Mouse (Mus musculus): ENCODE results near the gene E330009J07Rik. TPM values are rescaled to one million over a fixed set of nuclear protein-coding genes. Genes with fewer than 3 reads are reported as not detected.

The E330009J07Rik gene
- polyA plus RNA-seq, 1 experiment from 2014 or later: 7.5 TPM

DNA sequence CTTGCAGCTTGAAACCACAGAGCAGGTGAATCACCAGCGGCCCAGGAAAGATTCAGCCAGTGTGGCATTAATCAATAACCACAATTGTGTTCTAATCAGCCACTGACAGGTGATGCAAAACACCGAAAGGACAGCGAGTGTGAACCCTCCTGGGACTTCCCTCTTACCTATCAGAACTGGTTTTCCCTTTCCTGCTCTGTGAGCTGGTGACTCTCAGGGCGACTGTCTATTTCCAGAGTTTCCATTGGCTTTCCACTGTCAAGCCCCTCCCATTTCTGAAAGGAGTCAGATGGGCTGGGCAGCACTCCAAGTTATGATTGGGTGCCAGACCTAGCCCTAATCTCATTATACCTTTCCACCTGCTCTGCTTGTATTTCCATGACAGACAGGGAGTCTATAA is 4.6 kb downstream of the E330009J07Rik start:
- no peak overlapping the region for H3K27ac ChIP-seq (ENCODE audit: low read length)
- peaks cover 7% of the 10 kb centered on the region for H3K4me1 ChIP-seq (ENCODE audit: insufficient read depth, low read depth, low read length)
- no peak overlapping the region for H3K4me2 ChIP-seq (replicated peaks; ENCODE audit: low read depth, low read length)
- no peaks in the 10 kb centered on the region for H3K27me3 ChIP-seq (replicated peaks; ENCODE audit: insufficient read depth, low read length)
- 51% methylated on average over 4 of the region's 4 CpGs for WGBS
- H3K9me3 ChIP-seq (ENCODE audit: low read length): no peaks in the 10 kb centered on the region
- DNase-seq (ENCODE audit: low spot score): no peak
- no peak overlapping the region for H3K4me3 ChIP-seq (ENCODE audit: low read depth, low read length)
- H3K9ac ChIP-seq (replicated peaks; ENCODE audit: low read depth): no peak overlapping the region
- TF ChIP-seq EP300 (IDR thresholded peaks at IDR 0.05) (no peak), CTCF (IDR thresholded peaks at IDR 0.05) (no peak)
- no peaks in the 10 kb centered on the region for H3K36me3 ChIP-seq (ENCODE audit: insufficient read depth, low read length)
- no peak for ATAC-seq

GRCm38 (mm10) chr6:40430878-40431277 is 5.1 kb downstream of the E330009J07Rik start:
- peaks cover 7% of the 10 kb centered on the region for H3K4me1 ChIP-seq (ENCODE audit: insufficient read depth, low read depth, low read length)
- no peak overlapping the region for H3K4me2 ChIP-seq (replicated peaks; ENCODE audit: low read depth, low read length)
- no peak overlapping the region for H3K4me3 ChIP-seq (ENCODE audit: low read depth, low read length)
- no peak overlapping the region for H3K9ac ChIP-seq (replicated peaks; ENCODE audit: low read depth)
- no peaks in the 10 kb centered on the region for H3K36me3 ChIP-seq (ENCODE audit: insufficient read depth, low read length)
- DNase-seq (ENCODE audit: low spot score): no peak
- 45% methylated on average over 3 of the region's 3 CpGs for WGBS
- H3K27me3 ChIP-seq (replicated peaks; ENCODE audit: insufficient read depth, low read length): no peaks in the 10 kb centered on the region
- no peak for ATAC-seq
- no peak for TF ChIP-seq CTCF (IDR thresholded peaks at IDR 0.05)
- TF ChIP-seq EP300 (IDR thresholded peaks at IDR 0.05): no peak
- H3K9me3 ChIP-seq (ENCODE audit: low read length): no peaks in the 10 kb centered on the region
- H3K27ac ChIP-seq (ENCODE audit: low read length): no peak overlapping the region

DNA sequence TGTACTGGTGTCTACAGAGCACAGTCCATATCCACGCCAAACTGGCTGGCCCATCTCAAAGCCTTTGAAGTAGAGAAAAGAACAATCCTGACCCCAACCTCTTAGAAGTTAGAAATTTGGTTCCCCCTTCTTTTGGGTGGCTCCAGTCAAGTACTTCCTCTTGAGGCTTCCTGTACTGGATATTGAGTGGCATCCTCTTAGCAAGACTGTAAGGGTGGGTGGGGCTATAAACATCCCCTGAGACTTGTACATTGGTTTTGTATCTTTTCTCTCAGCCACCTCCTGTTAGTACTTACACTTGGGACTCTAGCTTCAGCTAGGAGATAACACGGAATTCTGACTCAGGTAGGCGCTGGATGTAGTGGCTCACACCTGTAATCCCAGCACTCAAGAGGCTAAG is 5.7 kb downstream of the E330009J07Rik start:
- ATAC-seq (peak; percentile 34; the same call in 1 of the 2 replicates), DNase-seq (ENCODE audit: low spot score) (peak; percentile 48)
- no peak for TF ChIP-seq CTCF (IDR thresholded peaks at IDR 0.05)
- 73% methylated on average over 3 of the region's 3 CpGs for WGBS
- no peaks in the 10 kb centered on the region for H3K36me3 ChIP-seq (ENCODE audit: insufficient read depth, low read length)
- peaks cover 7% of the 10 kb centered on the region for H3K4me1 ChIP-seq (ENCODE audit: insufficient read depth, low read depth, low read length)
- no peaks in the 10 kb centered on the region for H3K9me3 ChIP-seq (ENCODE audit: low read length)
- H3K4me2 ChIP-seq (replicated peaks; ENCODE audit: low read depth, low read length): no peak overlapping the region
- H3K4me3 ChIP-seq (ENCODE audit: low read depth, low read length): no peak overlapping the region
- no peaks in the 10 kb centered on the region for H3K27me3 ChIP-seq (replicated peaks; ENCODE audit: insufficient read depth, low read length)
- peak overlapping the region; percentile 51; the same call in 1 of the 2 replicates for H3K27ac ChIP-seq (ENCODE audit: low read length)
- no peak overlapping the region for H3K9ac ChIP-seq (replicated peaks; ENCODE audit: low read depth)

GRCm38 (mm10) chr6:40429521-40429931 is 6.4 kb downstream of the E330009J07Rik start:
- Histone ChIP-seq H3K4me2 (replicated peaks; ENCODE audit: low read depth, low read length) (no peak overlapping the region), H3K9ac (replicated peaks; ENCODE audit: low read depth) (no peak overlapping the region), H3K27ac (ENCODE audit: low read length) (peak overlapping the region; percentile 51; the same call in 1 of the 2 replicates), H3K4me1 (ENCODE audit: insufficient read depth, low read depth, low read length) (peaks cover 7% of the 10 kb centered on the region), H3K4me3 (ENCODE audit: low read depth, low read length) (no peak overlapping the region), H3K36me3 (ENCODE audit: insufficient read depth, low read length) (no peaks in the 10 kb centered on the region), H3K9me3 (ENCODE audit: low read length) (no peaks in the 10 kb centered on the region), H3K27me3 (replicated peaks; ENCODE audit: insufficient read depth, low read length) (no peaks in the 10 kb centered on the region)
- TF ChIP-seq EP300 (IDR thresholded peaks at IDR 0.05) (no peak), CTCF (IDR thresholded peaks at IDR 0.05) (no peak)
- peak; percentile 88 for ATAC-seq
- peak; percentile 74 for DNase-seq (ENCODE audit: low spot score)
- 41% methylated on average over 4 of the region's 4 CpGs for WGBS

DNA sequence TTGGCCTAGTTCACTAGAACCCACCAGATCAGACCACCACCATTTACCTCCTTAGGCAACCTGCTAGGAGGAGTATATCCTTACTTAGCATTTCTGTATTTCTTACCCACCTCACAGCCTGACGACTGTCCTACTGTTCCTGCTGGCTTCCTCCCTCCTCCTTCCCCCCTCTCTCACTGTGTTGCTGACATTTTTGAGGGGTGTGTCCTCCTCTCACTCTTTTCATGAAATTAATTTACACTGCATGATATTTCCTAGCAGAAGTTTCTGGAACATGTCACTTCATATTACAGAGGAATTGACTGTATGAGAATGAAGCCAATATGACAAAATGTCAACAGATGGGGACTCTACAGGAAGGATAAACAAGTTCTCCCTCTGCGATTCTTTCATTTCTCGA is 7.2 kb downstream of the E330009J07Rik start:
- TF ChIP-seq EP300 (IDR thresholded peaks at IDR 0.05): no peak
- TF ChIP-seq CTCF (IDR thresholded peaks at IDR 0.05): no peak
- DNase-seq (ENCODE audit: low spot score) (no peak), ATAC-seq (no peak)
- Histone ChIP-seq H3K27me3 (replicated peaks; ENCODE audit: insufficient read depth, low read length) (no peaks in the 10 kb centered on the region), H3K36me3 (ENCODE audit: insufficient read depth, low read length) (no peaks in the 10 kb centered on the region), H3K4me1 (ENCODE audit: insufficient read depth, low read depth, low read length) (peaks cover 7% of the 10 kb centered on the region), H3K4me2 (replicated peaks; ENCODE audit: low read depth, low read length) (no peak overlapping the region), H3K4me3 (ENCODE audit: low read depth, low read length) (no peak overlapping the region), H3K9me3 (ENCODE audit: low read length) (no peaks in the 10 kb centered on the region), H3K9ac (replicated peaks; ENCODE audit: low read depth) (no peak overlapping the region), H3K27ac (ENCODE audit: low read length) (no peak overlapping the region)
- WGBS: 48% methylated on average over 3 of the region's 3 CpGs

- ATAC-seq (no peak), DNase-seq (ENCODE audit: low spot score) (no peak)
- H3K9me3 ChIP-seq (ENCODE audit: low read length): no peaks in the 10 kb centered on the region
- H3K27me3 ChIP-seq (replicated peaks; ENCODE audit: insufficient read depth, low read length): no peaks in the 10 kb centered on the region
- no peak for TF ChIP-seq EP300 (IDR thresholded peaks at IDR 0.05)
- no peak for TF ChIP-seq CTCF (IDR thresholded peaks at IDR 0.05)
- WGBS: 85% methylated on average over 7 of the region's 7 CpGs
- no peak overlapping the region for H3K9ac ChIP-seq (replicated peaks; ENCODE audit: low read depth)
- H3K4me1 ChIP-seq (ENCODE audit: insufficient read depth, low read depth, low read length): peaks cover 7% of the 10 kb centered on the region
- H3K4me3 ChIP-seq (ENCODE audit: low read depth, low read length): no peak overlapping the region
- H3K27ac ChIP-seq (ENCODE audit: low read length): no peak overlapping the region
- H3K36me3 ChIP-seq (ENCODE audit: insufficient read depth, low read length): no peaks in the 10 kb centered on the region
- no peak overlapping the region for H3K4me2 ChIP-seq (replicated peaks; ENCODE audit: low read depth, low read length)
These were observed 8.5 kb downstream of the E330009J07Rik start for GRCm38 (mm10) chr6:40427441-40427840.

DNA sequence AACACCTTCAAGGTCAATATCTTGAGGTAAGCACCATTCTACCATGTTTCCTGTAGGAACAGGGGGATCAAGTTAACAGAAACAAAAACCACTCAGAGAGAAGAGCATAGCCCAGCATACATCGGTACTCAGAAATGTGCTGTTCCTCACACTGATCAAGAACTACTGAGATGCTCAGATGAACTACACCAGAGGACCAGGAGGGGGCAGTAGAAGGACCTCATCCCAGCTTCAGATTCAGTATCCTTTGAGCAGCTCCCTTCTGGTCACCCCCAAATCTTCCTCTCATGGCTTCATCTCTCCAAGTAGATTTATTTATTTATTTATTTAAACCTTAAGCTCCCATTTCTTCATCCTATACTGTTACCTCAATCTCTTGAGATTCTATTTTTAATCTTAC is 12.2 kb downstream of the E330009J07Rik start:
- Histone ChIP-seq H3K27me3 (replicated peaks; ENCODE audit: insufficient read depth, low read length) (no peaks in the 10 kb centered on the region), H3K4me2 (replicated peaks; ENCODE audit: low read depth, low read length) (no peak overlapping the region), H3K36me3 (ENCODE audit: insufficient read depth, low read length) (no peaks in the 10 kb centered on the region), H3K9ac (replicated peaks; ENCODE audit: low read depth) (no peak overlapping the region), H3K4me1 (ENCODE audit: insufficient read depth, low read depth, low read length) (no peaks in the 10 kb centered on the region), H3K9me3 (ENCODE audit: low read length) (no peaks in the 10 kb centered on the region), H3K4me3 (ENCODE audit: low read depth, low read length) (no peak overlapping the region), H3K27ac (ENCODE audit: low read length) (no peak overlapping the region)
- peak; percentile 78 for TF ChIP-seq CTCF (IDR thresholded peaks at IDR 0.05)
- TF ChIP-seq EP300 (IDR thresholded peaks at IDR 0.05): no peak
- ATAC-seq: no peak
- peak; percentile 58 for DNase-seq (ENCODE audit: low spot score)
- 47% methylated on average over 1 of the region's 1 CpGs for WGBS

Data from lung, postnatal 0 days (tissue).